Mouse (Mus musculus): ENCODE results near the gene Pbxip1. TPM values are rescaled to one million over a fixed set of nuclear protein-coding genes. Genes with fewer than 3 reads are reported as not detected.
"Not testable (repeated sequence)": the region's sequence is repeated elsewhere in the genome, so short reads cannot be mapped to it uniquely, and the experiment has no call there.

The Pbxip1 gene
- total RNA-seq, 2 experiments from 2014 or later, result 17.1 to 17.5 TPM

DNA sequence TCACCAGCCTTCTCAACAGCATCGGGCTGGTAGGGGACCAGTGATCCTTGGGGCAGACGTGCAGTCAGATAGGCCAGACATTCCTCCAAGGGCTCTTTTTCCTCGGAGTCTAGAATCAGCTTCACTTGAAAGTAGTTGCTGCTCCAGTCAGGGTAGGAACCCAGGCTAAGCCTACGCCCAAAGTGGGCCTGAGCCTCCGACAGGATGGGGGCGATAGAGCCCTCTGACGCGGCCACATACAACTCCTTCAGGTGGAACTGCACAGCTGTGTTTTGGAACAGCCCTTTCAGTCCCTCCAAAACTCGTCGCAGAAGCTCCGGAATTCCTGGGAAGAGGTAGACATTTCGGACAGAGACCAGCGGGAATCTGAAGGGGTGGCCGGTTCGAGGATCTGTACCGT lies 28.1 kb upstream of the Pbxip1 start:
- intact Hi-C loops (cut with DNase I), result no loop called here
- no peak for DNase-seq

DNA sequence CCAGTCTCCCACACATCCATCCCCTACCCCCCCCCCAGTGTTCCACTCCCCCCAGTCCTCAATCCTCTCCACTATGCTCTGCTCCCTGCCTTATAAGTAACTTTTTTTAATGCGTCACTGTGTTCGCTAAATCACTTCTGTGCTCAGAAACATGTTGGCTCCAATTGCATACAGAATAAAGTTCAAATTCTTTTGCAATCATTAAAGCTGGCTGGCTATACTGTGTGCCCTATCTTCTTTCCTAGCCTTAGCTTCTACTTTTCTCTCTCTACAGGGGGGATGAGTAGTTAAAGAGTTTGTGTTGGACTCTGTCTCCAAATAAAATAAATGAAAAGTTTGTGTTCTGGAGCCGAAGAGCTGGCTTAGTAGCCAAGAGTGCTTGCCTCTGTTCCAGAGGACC lies 26.8 kb upstream of the Pbxip1 start:
- intact Hi-C loops (cut with DNase I), result no loop called here
- DNase-seq, result no peak

DNA sequence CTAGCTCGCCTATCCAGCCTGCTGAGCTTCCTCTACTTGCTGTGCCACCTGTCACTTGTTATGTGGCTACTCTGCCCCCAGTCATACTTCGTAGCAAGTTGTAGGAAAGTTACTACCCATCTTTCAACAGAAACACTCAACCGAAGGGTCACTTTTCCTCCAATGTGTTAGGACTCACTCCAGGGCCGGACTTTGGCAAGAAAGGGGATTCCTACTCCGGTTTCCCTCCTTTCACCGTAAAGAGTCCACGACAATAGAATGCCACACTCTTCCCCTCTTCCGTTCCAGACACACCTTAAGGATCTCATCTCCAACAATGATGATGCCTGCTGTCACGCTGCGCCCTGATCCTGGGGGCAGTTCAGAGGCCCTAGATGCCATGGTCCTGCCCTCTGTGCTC lies 25.6 kb upstream of the Pbxip1 start:
- intact Hi-C loops (cut with DNase I), result no loop called here
- no peak for DNase-seq

DNA sequence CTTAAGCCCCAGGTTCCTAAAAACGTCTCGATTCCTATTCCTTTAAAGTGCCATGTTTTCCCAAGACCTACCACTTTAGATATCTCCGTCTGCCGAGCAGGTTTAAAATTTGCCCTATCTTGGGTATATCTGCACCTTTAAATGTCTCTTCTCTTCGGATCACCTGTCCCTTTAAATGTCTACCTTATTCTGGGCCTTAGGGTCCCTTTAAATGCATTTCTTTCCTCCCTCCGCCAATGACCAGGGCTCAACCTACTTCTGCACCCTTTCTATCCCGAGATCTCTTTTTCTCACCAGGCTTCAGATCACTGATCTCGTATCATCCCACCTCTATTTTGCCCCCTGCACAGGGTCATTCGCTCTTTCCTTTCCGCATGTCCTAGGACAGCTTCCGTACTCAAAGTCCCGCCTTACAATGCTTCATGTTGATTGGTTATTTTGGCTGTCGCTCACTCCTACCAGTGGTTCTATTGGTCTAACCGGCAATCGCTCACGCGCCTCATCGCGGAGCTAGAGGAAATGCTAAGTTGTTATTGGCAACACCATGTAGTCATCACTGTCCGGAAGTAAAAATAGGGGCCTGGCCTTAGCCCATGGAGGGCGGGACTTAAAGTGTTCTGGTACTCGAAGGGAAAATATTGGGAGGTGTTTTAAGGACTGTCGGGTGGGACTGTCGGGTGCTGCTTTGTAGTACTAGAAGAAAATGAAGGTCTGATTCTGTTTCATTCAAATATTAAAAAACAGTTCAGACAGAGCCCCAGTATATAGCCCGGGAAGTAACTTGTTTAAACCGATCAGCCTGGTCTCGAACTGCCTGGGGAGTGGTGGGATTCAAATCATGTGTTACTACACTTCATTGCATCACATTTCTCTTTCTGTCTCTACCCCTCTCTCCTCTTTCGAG lies 24.8 kb upstream of the Pbxip1 start, which contains the start of gene Flad1:
Gene Flad1 (minus strand): TSS at position 381 of the 904 bp plus-strand sequence.
- DNase-seq, result peak; percentile 97
- intact Hi-C loops (cut with DNase I), result no loop called here

DNA sequence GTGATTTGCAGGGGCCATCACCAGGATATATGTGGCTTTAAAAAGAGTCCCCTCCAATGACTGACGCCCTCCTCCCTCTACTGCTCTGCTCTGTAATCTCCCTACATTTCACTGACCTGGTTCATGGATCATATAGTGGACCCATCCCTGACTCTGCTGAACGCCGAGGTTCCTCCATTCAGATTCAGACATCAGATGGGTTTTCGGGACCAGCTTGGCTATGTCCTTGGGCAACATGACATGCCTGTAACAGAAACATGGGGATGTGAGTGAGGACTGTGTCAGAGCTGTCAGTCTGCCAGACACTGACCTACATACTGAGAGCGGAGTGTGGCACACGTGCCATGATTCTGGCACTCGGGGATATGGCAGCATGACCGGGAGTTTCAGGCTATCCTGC lies 20.3 kb upstream of the Pbxip1 start:
- intact Hi-C loops (cut with DNase I), result no loop called here
- no peak for DNase-seq

DNA sequence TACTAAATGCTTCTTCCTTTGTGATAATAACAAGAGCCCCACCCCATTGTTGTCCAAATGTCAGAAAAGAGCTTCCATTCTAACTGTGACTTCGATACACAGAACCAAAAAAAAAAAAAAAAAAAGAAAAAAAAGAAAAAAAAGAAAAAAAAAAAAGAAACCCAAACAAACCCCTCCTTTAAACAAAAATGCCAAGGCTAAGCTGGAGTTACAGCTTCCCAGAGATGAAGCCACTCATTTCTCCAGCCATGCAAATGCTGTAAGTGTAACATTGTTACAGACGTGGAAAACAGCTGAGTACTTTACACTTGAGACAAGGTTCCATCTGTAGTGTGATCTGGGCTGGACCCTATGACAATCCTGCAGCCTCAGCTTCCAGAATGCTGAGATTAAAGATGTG lies 19.4 kb upstream of the Pbxip1 start:
- DNase-seq, result no peak
- intact Hi-C loops (cut with DNase I), result no loop called here

DNA sequence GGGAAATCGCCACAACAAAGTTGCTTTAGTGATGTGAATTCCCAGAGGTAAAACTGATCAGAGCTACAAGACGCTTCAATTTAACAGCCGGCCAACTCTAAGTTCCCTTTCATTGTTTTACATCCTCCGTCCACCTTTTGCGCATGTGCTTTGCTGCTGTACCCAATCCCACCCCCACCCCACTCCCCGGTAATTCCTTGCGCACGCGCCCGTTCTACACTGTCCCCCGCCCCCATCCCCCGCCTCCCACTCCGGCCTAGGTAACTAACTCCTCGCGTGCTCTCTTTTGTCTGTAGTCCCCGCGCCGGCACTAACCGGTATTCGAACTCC lies 18.7 kb upstream of the Pbxip1 start:
- intact Hi-C loops (cut with DNase I), result no loop called here
- DNase-seq, result no peak

DNA sequence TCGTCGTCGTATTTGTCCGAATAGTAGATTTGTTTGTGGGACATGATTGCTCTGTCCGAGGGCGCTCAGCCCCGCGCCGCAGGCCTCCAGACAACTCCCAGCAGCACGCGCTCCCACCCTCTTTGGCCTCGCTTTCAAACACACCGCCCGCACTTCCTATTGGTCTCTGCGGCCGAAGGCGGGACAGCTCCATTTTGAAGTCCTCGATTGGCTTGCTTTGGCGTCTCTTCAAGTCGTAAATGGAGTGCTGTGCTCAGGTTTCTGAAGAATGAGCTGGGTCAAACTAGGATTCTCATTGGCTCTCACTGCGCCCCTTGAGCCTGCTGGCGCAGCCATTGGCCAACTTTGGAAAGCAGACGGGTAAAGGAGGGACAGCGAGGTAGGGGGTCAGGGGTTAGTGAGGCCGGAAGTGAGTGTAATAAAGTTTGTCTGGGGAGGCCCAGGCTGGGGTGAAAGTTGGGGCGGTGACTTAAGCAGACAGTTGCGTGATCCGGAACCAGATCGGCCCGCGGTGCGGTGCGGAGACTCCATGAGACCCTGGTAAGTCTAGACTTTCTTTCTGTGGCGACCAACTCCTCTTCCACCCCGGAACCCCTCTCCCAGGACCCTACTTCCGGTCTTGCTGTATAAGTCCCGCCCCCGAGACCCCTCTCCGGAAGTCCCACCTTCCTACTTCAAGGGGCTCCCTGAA lies 18.2 kb upstream of the Pbxip1 start, which contains the start of the genes Cks1b and Shc1:
Gene Cks1b (minus strand): TSS at position 214 of the 691 bp plus-strand sequence.
Gene Shc1 (plus strand): TSS at position 274 of the 691 bp plus-strand sequence.
- peak; percentile 94 for DNase-seq
- intact Hi-C loops (cut with DNase I), result no loop called here

DNA sequence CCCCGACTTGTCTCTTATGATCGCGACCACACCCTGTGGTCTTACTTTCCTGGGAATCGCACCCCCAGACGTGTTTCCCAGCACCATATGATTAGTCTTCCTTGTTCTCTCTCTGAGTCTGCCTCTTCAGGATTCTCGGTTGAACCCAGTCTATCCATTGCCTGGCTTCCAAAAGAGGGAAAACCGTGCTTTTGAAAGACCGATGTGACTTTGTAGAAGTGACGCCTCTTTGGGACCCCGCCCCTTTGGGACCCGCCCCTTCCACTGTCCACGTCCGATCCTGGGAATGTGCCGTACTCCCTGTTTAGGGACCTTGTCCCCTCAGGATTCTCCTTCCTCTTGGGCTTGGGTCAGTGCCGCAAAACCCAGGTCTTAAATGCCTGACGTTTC lies 17.6 kb upstream of the Pbxip1 start:
- peak; percentile 74 for DNase-seq
- intact Hi-C loops (cut with DNase I), result no loop called here

DNA sequence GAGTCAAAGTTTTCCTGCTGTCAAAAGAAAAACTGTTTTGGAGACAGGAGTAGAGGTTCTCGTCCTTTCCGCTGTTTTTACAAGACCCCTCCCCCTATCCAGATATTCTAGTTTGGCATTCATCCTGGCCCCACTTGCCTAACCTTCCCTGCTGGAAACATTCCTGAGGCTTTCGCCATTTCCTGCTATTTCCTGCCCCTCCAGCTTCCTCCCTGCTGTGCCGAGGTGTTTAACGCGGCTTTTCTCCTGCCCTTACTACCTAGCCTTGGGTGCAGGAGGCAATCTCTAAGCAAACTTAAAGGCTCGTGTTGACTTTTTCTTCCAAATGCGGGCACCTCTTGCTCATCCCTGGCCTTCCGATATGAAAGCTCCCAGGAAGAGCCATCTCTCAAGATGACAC lies 16.9 kb upstream of the Pbxip1 start:
- no peak for DNase-seq
- intact Hi-C loops (cut with DNase I), result no loop called here

DNA sequence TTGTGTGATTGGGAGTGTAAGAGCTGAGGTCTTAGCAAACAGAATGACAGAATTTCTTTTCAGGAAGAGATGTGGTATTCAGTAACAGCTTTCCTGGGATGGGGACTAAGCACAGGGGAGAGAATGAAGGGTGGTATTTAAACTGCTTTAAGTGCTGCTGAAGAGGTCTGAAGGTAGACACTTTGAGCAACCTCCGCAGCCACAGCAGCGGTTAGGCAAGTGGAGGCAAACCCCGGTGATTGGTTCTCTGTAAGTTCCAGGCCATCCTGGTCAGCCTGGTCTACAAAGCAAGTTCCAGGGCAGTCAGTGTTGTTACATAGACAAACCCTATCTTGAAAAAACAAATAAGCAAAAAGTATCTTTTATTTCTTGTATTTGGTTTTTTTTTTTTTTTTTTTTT lies 16.5 kb upstream of the Pbxip1 start:
- intact Hi-C loops (cut with DNase I), result no loop called here
- no peak for DNase-seq

DNA sequence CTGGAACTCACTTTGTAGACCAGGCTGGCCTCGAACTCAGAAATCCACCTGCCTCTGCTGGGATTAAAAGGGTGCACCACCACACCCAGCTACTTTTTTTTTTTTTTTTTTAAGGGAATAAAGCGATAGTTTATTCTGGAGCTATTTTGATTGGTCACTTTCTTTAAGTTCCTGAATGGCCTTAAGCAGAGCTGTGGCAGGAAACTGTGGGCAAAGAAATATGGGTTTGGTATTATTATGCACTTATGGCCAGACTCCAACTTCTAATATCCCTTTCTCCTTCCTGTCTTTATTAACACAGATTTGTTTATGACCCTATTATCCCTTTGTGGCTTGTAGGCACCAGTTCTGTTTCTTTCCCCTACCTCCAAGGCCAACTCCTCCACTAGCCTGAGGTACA lies 16.1 kb upstream of the Pbxip1 start:
- intact Hi-C loops (cut with DNase I), result no loop called here
- no peak for DNase-seq

DNA sequence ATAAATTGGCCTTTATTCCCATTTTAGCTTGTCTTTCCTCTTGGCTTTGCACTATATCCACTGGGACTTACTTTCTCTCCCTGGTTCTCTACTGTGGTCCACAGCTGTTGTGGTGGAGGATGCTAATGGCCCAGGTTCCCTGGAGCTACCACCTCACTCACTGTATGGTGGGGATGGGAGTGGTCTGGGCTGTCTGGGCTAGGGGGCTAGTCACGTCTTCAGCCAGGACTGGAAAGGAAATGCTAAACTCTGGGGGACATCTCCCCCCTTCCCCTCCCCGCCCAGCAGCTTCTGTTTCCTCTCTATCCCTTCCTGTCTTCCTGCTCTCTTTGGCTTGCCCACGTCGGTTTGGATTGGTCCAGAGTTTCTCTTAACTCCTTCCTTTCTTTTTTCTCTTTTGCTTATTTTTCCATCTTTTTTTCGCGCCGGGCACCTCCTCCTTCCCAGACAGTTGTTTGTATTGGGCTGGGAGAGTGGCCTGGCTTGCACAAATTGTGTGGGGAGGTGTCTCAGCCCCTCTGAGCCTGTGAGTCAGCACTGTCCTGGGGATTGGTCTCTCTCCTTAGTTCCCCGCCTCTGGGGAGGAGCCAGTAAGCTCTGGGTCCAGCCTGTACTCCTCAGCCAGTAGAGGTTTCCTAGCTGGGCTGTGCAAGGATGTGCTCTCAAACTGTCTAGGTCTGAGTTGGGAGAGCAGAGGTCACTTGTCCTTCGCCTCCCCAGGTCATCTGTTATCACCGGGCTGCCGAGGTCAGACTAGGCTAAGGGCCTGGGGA lies 15.3 kb upstream of the Pbxip1 start:
- intact Hi-C loops (cut with DNase I), result no loop called here
- peak; percentile 65 for DNase-seq

DNA sequence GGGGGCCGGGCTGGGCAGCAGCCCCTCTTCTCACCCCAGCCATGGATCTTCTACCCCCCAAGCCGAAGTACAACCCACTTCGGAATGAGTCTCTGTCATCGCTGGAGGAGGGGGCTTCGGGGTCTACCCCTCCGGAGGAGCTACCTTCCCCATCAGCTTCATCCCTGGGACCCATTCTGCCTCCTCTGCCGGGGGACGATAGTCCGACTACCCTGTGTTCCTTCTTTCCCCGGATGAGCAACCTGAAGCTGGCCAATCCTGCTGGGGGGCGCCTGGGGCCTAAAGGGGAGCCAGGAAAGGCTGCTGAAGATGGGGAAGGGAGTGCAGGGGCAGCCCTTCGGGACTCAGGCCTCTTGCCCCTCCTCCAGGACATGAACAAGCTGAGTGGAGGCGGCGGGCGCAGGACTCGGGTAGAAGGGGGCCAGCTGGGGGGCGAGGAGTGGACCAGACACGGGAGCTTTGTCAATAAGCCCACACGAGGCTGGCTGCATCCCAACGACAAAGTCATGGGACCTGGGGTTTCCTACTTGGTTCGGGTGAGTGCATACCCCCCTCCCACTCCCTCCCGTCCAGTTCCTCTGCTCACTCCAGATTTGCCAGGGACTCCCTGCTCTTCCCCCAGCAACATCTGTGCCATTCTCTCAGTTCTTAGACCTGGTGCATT lies 14.6 kb upstream of the Pbxip1 start:
- intact Hi-C loops (cut with DNase I), result no loop called here
- DNase-seq, result peak; percentile 31

DNA sequence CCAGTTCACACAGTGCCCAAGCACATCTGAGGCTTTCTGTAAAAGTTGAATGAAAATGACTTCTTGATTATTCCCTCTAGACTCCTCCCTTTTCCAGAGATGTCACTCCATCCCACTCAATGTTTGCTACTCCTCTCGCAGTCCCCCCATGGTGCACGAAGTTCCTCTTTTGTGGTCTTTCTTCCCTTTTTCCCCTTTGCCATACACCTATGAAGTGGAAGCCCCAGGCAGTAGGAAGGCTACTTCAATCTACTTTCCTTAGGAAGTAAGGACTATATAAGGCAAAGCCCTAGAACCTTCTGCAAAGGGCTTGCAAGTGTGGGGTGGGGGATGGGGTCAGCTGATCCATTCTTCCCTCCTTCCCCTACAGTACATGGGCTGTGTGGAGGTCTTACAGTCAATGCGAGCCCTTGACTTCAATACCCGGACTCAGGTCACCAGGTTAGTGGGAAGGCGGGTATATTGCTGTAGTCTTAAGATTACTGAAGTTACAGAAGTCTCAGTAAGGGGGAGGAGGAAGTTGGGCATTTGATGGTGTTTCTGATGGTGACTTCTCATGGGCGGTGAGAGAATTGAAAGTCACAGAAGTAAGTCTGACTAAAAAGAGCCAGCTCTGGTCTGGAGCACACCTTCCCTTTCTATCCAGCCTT lies 13.8 kb upstream of the Pbxip1 start:
- intact Hi-C loops (cut with DNase I), result no loop called here
- DNase-seq, result no peak

DNA sequence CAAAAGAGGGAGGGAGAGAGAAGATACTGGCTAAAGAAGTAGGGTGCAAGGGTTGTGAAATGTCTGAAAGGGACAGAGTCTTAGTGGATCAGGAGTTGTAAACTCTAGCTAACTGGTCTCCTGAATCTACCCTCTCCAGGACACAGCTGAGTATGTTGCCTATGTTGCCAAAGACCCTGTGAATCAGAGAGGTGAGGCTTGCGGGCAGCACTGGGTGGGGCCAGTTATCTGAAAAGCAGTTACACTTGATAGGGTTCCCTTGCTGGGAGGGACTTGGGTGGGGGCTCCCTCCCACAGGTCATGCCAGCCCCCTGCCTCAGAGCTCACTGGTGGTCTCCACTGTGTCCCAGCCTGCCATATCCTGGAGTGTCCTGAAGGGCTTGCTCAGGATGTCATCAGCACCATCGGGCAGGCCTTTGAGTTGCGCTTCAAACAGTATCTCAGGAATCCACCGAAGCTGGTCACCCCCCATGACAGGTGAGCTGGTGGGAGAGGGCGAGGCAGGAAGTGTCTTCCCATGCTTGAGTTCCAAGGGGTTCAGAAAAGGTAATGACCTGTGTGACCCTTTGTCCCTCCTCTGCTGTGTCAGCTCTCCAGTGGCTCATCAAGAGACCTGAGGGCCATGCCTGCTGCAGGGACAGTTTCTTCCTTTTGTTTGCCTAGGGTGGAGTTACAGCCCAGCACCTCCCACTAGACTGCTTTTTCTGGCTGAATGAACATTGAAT lies 11.9 kb upstream of the Pbxip1 start:
- intact Hi-C loops (cut with DNase I), result no loop called here
- DNase-seq, result no peak

DNA sequence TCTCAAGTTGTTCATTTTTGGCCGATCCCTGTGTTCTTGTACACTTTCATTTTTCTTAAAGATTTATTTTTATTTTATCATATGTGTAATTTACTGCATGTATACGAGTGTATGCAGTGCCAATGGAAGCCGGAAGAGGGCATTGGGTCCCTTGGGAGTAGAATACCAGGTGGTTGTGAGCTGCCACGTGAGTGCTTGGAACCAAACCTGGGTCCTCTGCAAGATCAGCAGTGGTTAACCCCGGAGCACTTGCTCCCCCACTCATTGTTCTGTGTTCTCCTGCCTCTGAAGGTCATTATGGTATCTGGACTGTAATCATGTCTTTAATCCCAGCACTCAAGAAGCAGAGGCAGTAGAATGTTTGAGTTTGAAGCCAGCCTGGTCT lies 11.4 kb upstream of the Pbxip1 start:
- DNase-seq, result no peak
- intact Hi-C loops (cut with DNase I), result no loop called here

DNA sequence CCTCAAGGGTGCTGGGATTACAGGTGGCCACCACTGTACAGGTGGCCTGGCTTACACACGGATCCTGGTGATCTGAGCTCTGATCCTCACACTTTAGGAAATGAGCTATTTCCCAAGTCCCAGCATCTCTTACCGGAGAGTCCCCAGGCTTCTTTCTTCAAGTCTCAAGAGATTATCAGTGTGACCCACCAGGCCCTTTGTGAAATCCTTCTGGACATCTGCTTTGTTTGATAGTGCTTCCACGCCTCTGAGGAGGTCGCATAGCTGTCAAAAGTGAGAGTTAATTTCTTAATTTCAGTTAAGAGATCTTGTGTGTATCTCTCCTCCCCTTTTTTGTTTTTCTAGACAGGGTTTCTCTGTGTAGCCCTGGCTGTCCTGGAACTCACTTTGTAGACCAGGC lies 10.6 kb upstream of the Pbxip1 start:
- intact Hi-C loops (cut with DNase I), result no loop called here
- no peak for DNase-seq

DNA sequence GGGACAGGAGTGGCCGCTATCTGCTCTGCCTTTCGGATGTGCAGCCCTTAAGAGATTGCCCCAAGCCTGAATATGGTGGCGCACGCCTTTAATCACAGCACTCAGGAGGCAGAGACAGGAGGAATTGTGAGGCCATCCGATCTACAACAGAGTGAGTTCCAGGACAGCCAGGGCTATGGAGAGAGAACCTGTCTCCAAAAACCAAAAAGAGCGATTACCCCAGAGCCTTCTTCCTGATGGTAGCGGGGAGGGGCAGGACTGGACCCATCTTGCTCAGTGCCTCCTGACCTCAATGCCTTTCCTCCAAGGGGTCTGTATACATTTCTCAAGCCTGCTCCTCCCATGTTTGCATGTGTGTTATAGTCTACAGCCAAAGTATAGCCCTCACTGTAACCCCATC lies 7.5 kb upstream of the Pbxip1 start:
- DNase-seq; intact Hi-C loops (cut with DNase I): not testable (repeated sequence)
